In genomic region chr9:107612191-107612944, GRCm38 (mm10) we compare ENCODE assay signal across 8 mouse cellular contexts. TPM values are rescaled to one million over a fixed set of nuclear protein-coding genes. Genes with fewer than 3 reads are reported as not detected.
DNase-seq lines count a peak whose midpoint lies in the region; ATAC-seq and TF ChIP-seq lines count a peak whose summit lies in the region.

No protein-coding gene starts in this region.

- peak overlapping the region; percentile 85 for H3K4me2 ChIP-seq in forebrain, embryonic 16.5 days (ENCODE audit: low read length)
- H3K4me2 ChIP-seq in lung, embryonic 16.5 days (ENCODE audit: low read depth, low read length): peak overlapping the region; percentile 86

- peaks cover 44% of the 10 kb centered on the region for H3K4me1 ChIP-seq in G1E (ENCODE audit: insufficient read depth, low read depth, low read length)
- peaks cover 13% of the 10 kb centered on the region for H3K4me1 ChIP-seq in forebrain, embryonic 16.5 days (replicated peaks; ENCODE audit: control insufficient read depth, insufficient read depth, low read length)
- peaks cover 33% of the 10 kb centered on the region for H3K4me1 ChIP-seq in lung, embryonic 16.5 days (replicated peaks; ENCODE audit: control insufficient read depth, insufficient read depth, low read length)

- H3K9ac ChIP-seq in forebrain, embryonic 16.5 days (replicated peaks; ENCODE audit: low read depth, low read length): peak overlapping the region; percentile 90
- H3K9ac ChIP-seq in lung, embryonic 16.5 days (ENCODE audit: low read length): peak overlapping the region; percentile 73

- peak; percentile 82 for ATAC-seq in G1E (ENCODE audit: extremely low read depth, insufficient number of reproducible peaks, low FRiP score, poor library complexity, severe bottlenecking)
- peak; percentile 95 for ATAC-seq in forebrain, embryonic 16.5 days
- ATAC-seq in lung, embryonic 16.5 days (ENCODE audit: low read depth): peak; percentile 95

- H3K4me3 ChIP-seq in G1E (ENCODE audit: low read depth, low read length): peak overlapping the region; percentile 68
- H3K4me3 ChIP-seq in forebrain, embryonic 16.5 days (replicated peaks; ENCODE audit: low read length): peak overlapping the region; percentile 46
- H3K4me3 ChIP-seq in lung, embryonic 16.5 days (ENCODE audit: low read length): peak overlapping the region; percentile 48

- peak; percentile 90 for TF ChIP-seq CTCF in G1E (IDR thresholded peaks at IDR 0.05; ENCODE audit: low read depth, low read length)

- H3K9me3 ChIP-seq in G1E (replicated peaks): no peaks in the 10 kb centered on the region
- H3K9me3 ChIP-seq in forebrain, embryonic 16.5 days (ENCODE audit: control insufficient read depth, low read length): no peaks in the 10 kb centered on the region
- no peaks in the 10 kb centered on the region for H3K9me3 ChIP-seq in lung, embryonic 16.5 days (ENCODE audit: control insufficient read depth, low read length)

- peak; percentile 99 for DNase-seq in G1E (ENCODE audit: low spot score)
- peak; percentile 99 to 100 for DNase-seq in cerebellum, adult 18-20 months
- peak; percentile 100 for DNase-seq in heart, postnatal 4 days
- DNase-seq in layer of hippocampus, adult 9-10 months (ENCODE audit: low spot score): peak; percentile 90
- DNase-seq in ovary, postnatal 10 days (ENCODE audit: low spot score): peak; percentile 96
- DNase-seq in thymus, postnatal 10 days (ENCODE audit: low spot score in 2 of 2): peak; percentile 91 to 98

- whole genome bisulfite sequencing in forebrain, embryonic 16.5 days: under 1% methylated on average over 48 of the region's 48 CpGs
- WGBS in lung, embryonic 16.5 days: 5% methylated on average over 31 of the region's 48 CpGs

- H3K36me3 ChIP-seq in G1E (replicated peaks): peaks cover 37% of the 10 kb centered on the region
- peaks cover 21% of the 10 kb centered on the region for H3K36me3 ChIP-seq in forebrain, embryonic 16.5 days (ENCODE audit: control insufficient read depth, insufficient read depth)
- H3K36me3 ChIP-seq in lung, embryonic 16.5 days (ENCODE audit: control insufficient read depth, insufficient read depth, low read length): peaks cover 25% of the 10 kb centered on the region

- H3K27ac ChIP-seq in forebrain, embryonic 16.5 days (ENCODE audit: low read length): peak overlapping the region; percentile 98
- peak overlapping the region; percentile 94 for H3K27ac ChIP-seq in lung, embryonic 16.5 days (ENCODE audit: low read length)

- peaks cover 17% of the 10 kb centered on the region for H3K27me3 ChIP-seq in G1E (ENCODE audit: insufficient read depth, low read length)
- no peaks in the 10 kb centered on the region for H3K27me3 ChIP-seq in forebrain, embryonic 16.5 days (replicated peaks; ENCODE audit: control insufficient read depth, insufficient read depth, low read length)
- H3K27me3 ChIP-seq in lung, embryonic 16.5 days (ENCODE audit: control insufficient read depth, insufficient read depth, low read depth, low read length): no peaks in the 10 kb centered on the region

RNA-seq across cellular contexts. Expression of gene Sema3b, which starts 3.3 kb away (rescaled TPM):
- not detected in 2 replicates for total RNA-seq in G1E (2014; fragmentation: Nextera tagmentation)
- total RNA-seq in G1E (2017): 0.27 TPM in 1 of 2 replicates, not detected in the other
- not detected in 2 replicates for polyA plus RNA-seq in G1E (2012)
- polyA plus RNA-seq in forebrain, embryonic 16.5 days (2015; fragmentation: Nextera tagmentation; extraction: Ambion mirVana): 2.3 and 3.0 TPM in 2 replicates
- 10 to 100 TPM; 16.2 to 18.8 TPM for total RNA-seq in heart, postnatal 4 days (2021)
- polyA plus RNA-seq in lung, embryonic 16.5 days (2015; fragmentation: Nextera tagmentation; extraction: Ambion mirVana): 11.8 and 12.5 TPM in 2 replicates

RNA-seq across cellular contexts. Expression of gene Gnai2, which starts 22.8 kb away (rescaled TPM):
- total RNA-seq in G1E (2014; fragmentation: Nextera tagmentation) (337 and 375 TPM in 2 replicates), G1E (2017) (232 TPM in 2 replicates)
- 657 and 787 TPM in 2 replicates for polyA plus RNA-seq in G1E (2012)
- 299 and 316 TPM in 2 replicates for polyA plus RNA-seq in forebrain, embryonic 16.5 days (2015; fragmentation: Nextera tagmentation; extraction: Ambion mirVana)
- total RNA-seq in heart, postnatal 4 days (2021): 100 to 1,000 TPM; 462 to 469 TPM
- 457 and 458 TPM in 2 replicates for polyA plus RNA-seq in lung, embryonic 16.5 days (2015; fragmentation: Nextera tagmentation; extraction: Ambion mirVana)

RNA-seq across cellular contexts. Expression of gene Ifrd2, which starts 24.9 kb away (rescaled TPM):
- total RNA-seq in G1E (2014; fragmentation: Nextera tagmentation): 178 and 183 TPM in 2 replicates
- total RNA-seq in G1E (2017): 76.0 and 76.7 TPM in 2 replicates
- 153 and 156 TPM in 2 replicates for polyA plus RNA-seq in G1E (2012)
- polyA plus RNA-seq in forebrain, embryonic 16.5 days (2015; fragmentation: Nextera tagmentation; extraction: Ambion mirVana): 14.4 and 16.8 TPM in 2 replicates
- total RNA-seq in heart, postnatal 4 days (2021): 10 to 100 TPM; 41.6 to 44.4 TPM
- 44.1 and 51.9 TPM in 2 replicates for polyA plus RNA-seq in lung, embryonic 16.5 days (2015; fragmentation: Nextera tagmentation; extraction: Ambion mirVana)

RNA-seq across cellular contexts. Expression of gene Hyal3, which starts 31.8 kb away (rescaled TPM):
- total RNA-seq in G1E (2014; fragmentation: Nextera tagmentation) (4.6 and 7.7 TPM in 2 replicates), G1E (2017) (1.1 and 1.4 TPM in 2 replicates)
- polyA plus RNA-seq in G1E (2012): 0.29 and 0.53 TPM in 2 replicates
- polyA plus RNA-seq in forebrain, embryonic 16.5 days (2015; fragmentation: Nextera tagmentation; extraction: Ambion mirVana): 1.4 TPM in 2 replicates
- 1 to 10 TPM in 1 of 2 experiments, under 1 TPM in 1; 0.74 to 1.1 TPM for total RNA-seq in heart, postnatal 4 days (2021)
- 0.97 and 1.6 TPM in 2 replicates for polyA plus RNA-seq in lung, embryonic 16.5 days (2015; fragmentation: Nextera tagmentation; extraction: Ambion mirVana)

RNA-seq across cellular contexts. Expression of gene Naa80, which starts 33.7 kb away (rescaled TPM):
- 17.1 and 17.4 TPM in 2 replicates for total RNA-seq in G1E (2014; fragmentation: Nextera tagmentation)
- 13.1 and 14.6 TPM in 2 replicates for total RNA-seq in G1E (2017)
- polyA plus RNA-seq in G1E (2012): 53.5 and 53.8 TPM in 2 replicates
- 16.2 and 16.9 TPM in 2 replicates for polyA plus RNA-seq in forebrain, embryonic 16.5 days (2015; fragmentation: Nextera tagmentation; extraction: Ambion mirVana)
- 10 to 100 TPM; 12.2 to 12.4 TPM for total RNA-seq in heart, postnatal 4 days (2021)
- polyA plus RNA-seq in lung, embryonic 16.5 days (2015; fragmentation: Nextera tagmentation; extraction: Ambion mirVana): 22.3 and 23.0 TPM in 2 replicates

Comparison
In these comparisons a context has a peak if more than half of its experiments do, and no peak if none do; other contexts are left out.
1. Peak in every context shown above with its lines: DNase-seq, ATAC-seq, H3K4me3 ChIP-seq and H3K27ac ChIP-seq.